Mouse (Mus musculus) liver, embryonic 16.5 days (tissue): ENCODE results near the gene Strip1. TPM values are rescaled to one million over a fixed set of nuclear protein-coding genes. Genes with fewer than 3 reads are reported as not detected.

ENCODE experiments used
- ATAC-seq: fragments of 200-750 bp; cut with Nextera tagmentation; 2 replicates; pipeline ENCODE4 v1.8.0; 2017; ENCODE audit warnings: low read depth, mild to moderate bottlenecking, moderate number of reproducible peaks, moderate library complexity
- H3K27ac ChIP-seq: fragments of 300-500 bp; sonication (generic); 2 replicates; pipeline ENCODE4 v1.5.1; 2014; ENCODE audit warnings: mild to moderate bottlenecking, low read length
- H3K27me3 ChIP-seq: fragments of 300-500 bp; sonication (generic); 2 replicates; pipeline ENCODE4 v1.6.1; 2014; ENCODE audit warnings: low read depth, low read length, mixed read lengths; ENCODE audit not compliant: control insufficient read depth, insufficient read depth
- H3K36me3 ChIP-seq: fragments of 300-500 bp; sonication (generic); 2 replicates; pipeline ENCODE4 v1.6.1; 2014; ENCODE audit warnings: mild to moderate bottlenecking; ENCODE audit not compliant: control insufficient read depth, insufficient read depth
- H3K4me1 ChIP-seq: fragments of 300-500 bp; sonication (generic); 2 replicates; pipeline ENCODE4 v1.6.1; 2014; ENCODE audit warnings: low read depth, low read length, mixed read lengths; ENCODE audit not compliant: control insufficient read depth
- H3K4me2 ChIP-seq: fragments of 300-500 bp; sonication (generic); 2 replicates; pipeline ENCODE4 v1.6.1; 2014; ENCODE audit warnings: low read depth, low read length, mixed read lengths
- H3K4me3 ChIP-seq: fragments of 300-500 bp; sonication (generic); 2 replicates; pipeline ENCODE4 v1.5.1; 2014; ENCODE audit warnings: low read depth, mild to moderate bottlenecking, low read length
- H3K9ac ChIP-seq: fragments of 300-500 bp; sonication (generic); 2 replicates; pipeline ENCODE4 v1.6.1; 2014; ENCODE audit warnings: low read depth, low read length
- H3K9me3 ChIP-seq: fragments of 300-500 bp; sonication (generic); replicated peaks from 2 replicates; pipeline ENCODE4 v1.6.1; 2016; ENCODE audit warnings: low read length; ENCODE audit not compliant: control insufficient read depth
- WGBS: fragments of 180-500 bp; shearing (Covaris S2); extraction: QIAGEN DNeasy Blood & Tissue Kit; methylation state at CpG from one replicate; pipeline ENCODE4 v1.1.7; 2014; ENCODE audit not compliant: insufficient replicate concordance; 5-methylcytosine and 5-hydroxymethylcytosine counted together
- polyA plus RNA-seq: library from polyadenylated mRNA; unstranded; fragments of >200 nt; fragmentation: Nextera tagmentation; extraction: Ambion mirVana; gene quantifications from 2 replicates; pipeline ENCODE4 v1.2.1, GENCODE M21; 2015

Strip1 gene
- polyA plus RNA-seq, 1 experiment from 2014 or later, result 8.7 TPM

- no peak overlapping the region for H3K9ac ChIP-seq
- H3K36me3 ChIP-seq, result no peaks in the 10 kb centered on the region
- peaks cover 3% of the 10 kb centered on the region; the same call in 1 of the 2 replicates for H3K4me1 ChIP-seq
- H3K4me2 ChIP-seq, result no peak overlapping the region
- no peak for ATAC-seq
- no peak overlapping the region for H3K27ac ChIP-seq
- 76% methylated on average over 9 of the region's 9 CpGs for WGBS
- H3K4me3 ChIP-seq, result no peak overlapping the region
- no peaks in the 10 kb centered on the region for H3K27me3 ChIP-seq
- no peaks in the 10 kb centered on the region for H3K9me3 ChIP-seq
These were observed 2.4 kb upstream of the Strip1 start for GRCm38 (mm10) chr3:107633906-107634305.

- WGBS, result 88% methylated on average over 4 of the region's 4 CpGs
- Histone ChIP-seq H3K27me3 (no peaks in the 10 kb centered on the region), H3K36me3 (no peaks in the 10 kb centered on the region), H3K9ac (no peak overlapping the region), H3K27ac (no peak overlapping the region), H3K4me1 (peaks cover 3% of the 10 kb centered on the region; the same call in 1 of the 2 replicates), H3K9me3 (no peaks in the 10 kb centered on the region), H3K4me3 (no peak overlapping the region), H3K4me2 (no peak overlapping the region)
- no peak for ATAC-seq
These were observed 1.3 kb upstream of the Strip1 start for GRCm38 (mm10) chr3:107632786-107633185.

GRCm38 (mm10) chr3:107630682-107631522 is 592 bp downstream of the Strip1 start, which contains the start of gene Gm10961:
TSS of gene Gm10961 (plus strand) at chr3:107631322.
- Histone ChIP-seq H3K4me1 (peaks cover 3% of the 10 kb centered on the region; the same call in 1 of the 2 replicates), H3K4me2 (peak within 1 kb of the TSS; percentile 88)

GRCm38 (mm10) chr3:107629411-107629810 is 2.1 kb downstream of the Strip1 start:
- H3K27me3 ChIP-seq, result no peaks in the 10 kb centered on the region
- no peak overlapping the region for H3K4me2 ChIP-seq
- H3K36me3 ChIP-seq, result peaks cover 4% of the 10 kb centered on the region; the same call in 1 of the 2 replicates
- no peak overlapping the region for H3K9ac ChIP-seq
- WGBS, result 80% methylated on average over 4 of the region's 4 CpGs
- peaks cover 3% of the 10 kb centered on the region; the same call in 1 of the 2 replicates for H3K4me1 ChIP-seq
- ATAC-seq, result no peak
- no peaks in the 10 kb centered on the region for H3K9me3 ChIP-seq
- H3K4me3 ChIP-seq, result no peak overlapping the region
- H3K27ac ChIP-seq, result no peak overlapping the region

More at GRCm38 (mm10) chr3:107630682-107631522, 592 bp downstream of the Strip1 start, which contains the start of gene Gm10961:
- Histone ChIP-seq H3K27me3 (no peaks in the 10 kb centered on the region), H3K27ac (peak within 1 kb of the TSS; percentile 70), H3K9ac (peak within 1 kb of the TSS; percentile 94), H3K9me3 (no peaks in the 10 kb centered on the region), H3K4me3 (peak within 1 kb of the TSS; percentile 90), H3K36me3 (peaks cover 4% of the 10 kb centered on the region; the same call in 1 of the 2 replicates)
- ATAC-seq, result peak; percentile 54
- 2% methylated on average over 47 of the region's 48 CpGs for WGBS

- no peak overlapping the region for H3K4me3 ChIP-seq
- H3K36me3 ChIP-seq, result peaks cover 4% of the 10 kb centered on the region; the same call in 1 of the 2 replicates
- H3K4me2 ChIP-seq, result no peak overlapping the region
- no peak for ATAC-seq
- peaks cover 3% of the 10 kb centered on the region; the same call in 1 of the 2 replicates for H3K4me1 ChIP-seq
- WGBS, result 71% methylated on average over 2 of the region's 2 CpGs
- H3K27ac ChIP-seq, result no peak overlapping the region
- no peaks in the 10 kb centered on the region for H3K9me3 ChIP-seq
- no peak overlapping the region for H3K9ac ChIP-seq
- no peaks in the 10 kb centered on the region for H3K27me3 ChIP-seq
These were observed 2.9 kb downstream of the Strip1 start for GRCm38 (mm10) chr3:107628551-107628950.

- Histone ChIP-seq H3K27ac (no peak overlapping the region), H3K27me3 (no peaks in the 10 kb centered on the region), H3K9ac (no peak overlapping the region), H3K4me3 (no peak overlapping the region), H3K4me2 (no peak overlapping the region), H3K4me1 (peaks cover 3% of the 10 kb centered on the region; the same call in 1 of the 2 replicates), H3K9me3 (no peaks in the 10 kb centered on the region), H3K36me3 (peaks cover 4% of the 10 kb centered on the region; the same call in 1 of the 2 replicates)
- 78% methylated on average over 7 of the region's 7 CpGs for WGBS
- ATAC-seq, result no peak
These were observed 3.9 kb downstream of the Strip1 start for GRCm38 (mm10) chr3:107627641-107628040.

GRCm38 (mm10) chr3:107626751-107627150 is 4.7 kb downstream of the Strip1 start:
- ATAC-seq, result no peak
- 80% methylated on average over 8 of the region's 8 CpGs for WGBS
- H3K36me3 ChIP-seq, result peaks cover 4% of the 10 kb centered on the region; the same call in 1 of the 2 replicates

GRCm38 (mm10) chr3:107625536-107625935 is 6.0 kb downstream of the Strip1 start:
- Histone ChIP-seq H3K4me2 (no peak overlapping the region), H3K4me3 (no peak overlapping the region), H3K27me3 (no peaks in the 10 kb centered on the region), H3K9me3 (no peaks in the 10 kb centered on the region), H3K27ac (no peak overlapping the region), H3K4me1 (no peaks in the 10 kb centered on the region), H3K36me3 (peaks cover 7% of the 10 kb centered on the region; the same call in 1 of the 2 replicates), H3K9ac (no peak overlapping the region)
- no peak for ATAC-seq
- 74% methylated on average over 8 of the region's 8 CpGs for WGBS

More at GRCm38 (mm10) chr3:107626751-107627150, 4.7 kb downstream of the Strip1 start:
- Histone ChIP-seq H3K4me1 (no peaks in the 10 kb centered on the region; the same call in 1 of the 2 replicates), H3K4me2 (no peak overlapping the region), H3K4me3 (no peak overlapping the region), H3K9me3 (no peaks in the 10 kb centered on the region), H3K27me3 (no peaks in the 10 kb centered on the region), H3K27ac (no peak overlapping the region), H3K9ac (no peak overlapping the region)

- no peaks in the 10 kb centered on the region for H3K9me3 ChIP-seq
- H3K4me2 ChIP-seq, result no peak overlapping the region
- ATAC-seq, result no peak
- no peak overlapping the region for H3K9ac ChIP-seq
- peaks cover 13% of the 10 kb centered on the region for H3K36me3 ChIP-seq
- H3K4me1 ChIP-seq, result no peaks in the 10 kb centered on the region
- H3K4me3 ChIP-seq, result no peak overlapping the region
- 85% methylated on average over 8 of the region's 8 CpGs for WGBS
- no peak overlapping the region for H3K27ac ChIP-seq
- no peaks in the 10 kb centered on the region for H3K27me3 ChIP-seq
These were observed 7.1 kb downstream of the Strip1 start for GRCm38 (mm10) chr3:107624424-107624823.
